Mouse (Mus musculus) cortical plate, adult 2 months (tissue): Measurements from ENCODE around the gene Crlf3.

Experiments
- CTCF ChIP-seq: fragments of 200-500 bp; IDR thresholded peaks from 2 replicates; pipeline ENCODE4 v1.5.1; 2011; ENCODE audit warnings: mild to moderate bottlenecking, control low read depth, low read length; ENCODE audit not compliant: insufficient read depth; ENCODE audit errors: extremely low read depth
- POLR2A ChIP-seq: fragments of 200-500 bp; IDR thresholded peaks from 2 replicates; pipeline ENCODE4 v1.6.1; 2011; ENCODE audit warnings: mild to moderate bottlenecking, low read length, control low read depth; ENCODE audit not compliant: insufficient read depth; ENCODE audit errors: extremely low read depth

DNA sequence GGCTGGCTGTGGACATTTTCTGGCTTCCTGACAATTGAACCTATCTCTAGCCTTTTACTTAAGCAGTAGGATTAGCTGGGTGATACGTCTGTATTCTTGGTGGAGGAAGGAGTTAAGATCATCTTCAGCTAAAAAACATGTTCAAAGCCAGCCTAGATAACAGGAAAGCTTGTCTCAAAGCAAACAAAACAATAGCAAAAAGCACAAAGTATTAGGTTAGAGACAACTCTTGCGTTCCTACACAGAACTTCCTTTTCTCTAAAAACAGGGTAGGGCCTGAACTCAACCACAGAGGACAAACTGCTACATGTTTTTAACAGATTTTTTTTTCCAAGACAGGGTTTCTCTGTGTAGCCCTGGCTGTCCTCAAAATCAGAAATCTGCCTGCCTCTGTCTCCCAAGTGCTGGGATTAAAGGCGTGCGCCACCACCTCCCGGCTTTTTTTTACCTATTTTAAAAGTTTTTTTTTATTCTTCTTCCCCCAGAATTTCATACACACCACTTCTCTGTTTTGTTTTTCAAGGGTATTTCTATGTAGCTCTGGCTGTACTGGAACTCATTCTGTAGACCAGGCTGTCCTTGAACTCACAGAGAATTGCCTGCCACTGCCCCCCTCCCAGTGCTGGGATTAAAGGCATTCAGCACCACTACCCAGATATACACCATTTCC lies 5.0 kb downstream of the Crlf3 start:
- no peak for TF ChIP-seq POLR2A
- TF ChIP-seq CTCF, result no peak
